Mouse (Mus musculus) skeletal muscle tissue, adult 2 months (tissue): ENCODE data around the gene Ccnb2.

ENCODE experiments used
- DNase-seq: peaks from one replicate; pipeline ENCODE4 v3.0.0-alpha.2; 2012; ENCODE audit warnings: low read depth, low spot score

Ccnb2 gene

DNA sequence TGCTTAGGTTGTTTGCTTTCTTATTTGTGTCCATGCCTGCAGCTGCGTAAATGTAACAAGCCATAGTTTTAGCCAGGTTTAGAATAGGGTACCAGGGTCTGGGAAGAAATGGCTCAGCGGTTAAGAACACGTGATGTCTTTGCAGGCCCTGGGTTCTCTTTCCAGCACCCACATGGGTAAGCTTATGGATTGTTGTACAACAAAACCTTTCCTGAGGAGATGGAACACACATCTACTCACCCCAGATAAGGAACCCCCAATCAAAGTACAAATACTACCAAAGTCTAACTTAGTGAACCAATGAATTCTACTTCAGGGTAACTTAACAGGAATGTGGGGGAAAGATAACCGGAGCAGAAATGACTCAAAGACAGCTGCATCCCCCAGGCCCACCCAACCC lies 36.9 kb downstream of the Ccnb2 start:
- DNase-seq = no peak

GRCm38 (mm10) chr9:70383750-70384149 lies 37.6 kb downstream of the Ccnb2 start:
- DNase-seq = no peak

GRCm38 (mm10) chr9:70382091-70382490 lies 39.3 kb downstream of the Ccnb2 start:
- peak; percentile 38 for DNase-seq

GRCm38 (mm10) chr9:70379502-70380467 lies 41.6 kb downstream of the Ccnb2 start:
- no peak for DNase-seq

DNA sequence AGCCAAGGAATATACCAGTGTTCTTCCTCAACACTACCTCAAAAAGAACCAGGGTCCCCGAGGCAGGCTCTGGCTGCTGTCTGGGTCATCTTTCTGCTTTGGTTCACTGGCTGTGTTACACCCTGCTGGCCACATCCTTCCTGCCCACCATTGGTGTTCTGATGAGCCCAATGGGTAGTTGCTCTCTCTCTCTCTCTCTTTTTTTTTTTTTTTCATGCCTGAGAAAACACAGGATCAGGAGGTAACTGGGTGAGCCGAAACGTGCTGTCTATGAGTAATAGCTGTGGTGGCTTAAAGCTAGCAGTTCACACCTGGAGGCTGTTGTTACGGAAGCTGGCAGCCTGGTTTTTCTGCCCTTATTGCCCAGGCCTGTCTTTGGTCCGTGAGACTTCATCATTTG lies 49.7 kb downstream of the Ccnb2 start:
- DNase-seq = no peak

DNA sequence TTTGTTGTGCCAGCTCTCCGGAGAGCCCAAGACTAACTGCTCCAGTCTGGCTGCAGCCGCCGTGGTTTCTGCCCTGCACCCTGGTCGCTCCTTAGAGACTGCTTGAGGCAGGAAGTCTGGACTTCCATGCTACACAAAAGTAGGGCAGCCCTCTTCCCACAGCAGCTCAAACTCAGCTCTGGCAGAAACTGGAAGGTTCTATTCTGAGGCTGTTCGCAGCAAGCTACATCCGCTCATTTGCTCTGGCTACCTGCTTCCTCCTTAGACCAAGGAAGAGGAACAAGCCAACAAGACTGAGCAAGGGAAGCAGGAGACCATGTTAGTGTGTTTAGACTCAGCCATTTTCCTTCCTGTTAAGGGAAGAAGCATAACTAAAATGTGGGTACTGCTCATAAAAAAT lies 54.4 kb downstream of the Ccnb2 start:
- no peak for DNase-seq

GRCm38 (mm10) chr9:70365915-70366314 lies 55.4 kb downstream of the Ccnb2 start:
- DNase-seq = no peak

DNA sequence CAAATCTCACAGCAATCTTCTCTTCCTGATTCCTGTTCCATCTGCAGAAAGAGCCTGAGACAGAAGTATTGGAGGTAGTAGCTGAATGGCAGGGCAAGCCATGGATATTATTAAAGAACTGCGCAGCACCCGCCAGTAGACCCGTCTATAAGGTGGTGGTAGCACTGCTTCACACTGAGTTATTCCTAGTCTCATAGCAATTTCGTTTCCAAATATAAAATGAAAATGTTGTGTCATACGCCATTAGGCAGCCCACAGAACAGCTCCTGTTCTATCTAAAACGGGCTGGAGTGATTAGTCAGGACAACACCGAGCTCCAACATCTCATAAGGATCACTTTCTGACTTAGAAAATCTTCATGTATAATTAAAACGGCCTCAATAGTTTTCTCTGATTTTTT lies 56.6 kb downstream of the Ccnb2 start:
- no peak for DNase-seq

DNA sequence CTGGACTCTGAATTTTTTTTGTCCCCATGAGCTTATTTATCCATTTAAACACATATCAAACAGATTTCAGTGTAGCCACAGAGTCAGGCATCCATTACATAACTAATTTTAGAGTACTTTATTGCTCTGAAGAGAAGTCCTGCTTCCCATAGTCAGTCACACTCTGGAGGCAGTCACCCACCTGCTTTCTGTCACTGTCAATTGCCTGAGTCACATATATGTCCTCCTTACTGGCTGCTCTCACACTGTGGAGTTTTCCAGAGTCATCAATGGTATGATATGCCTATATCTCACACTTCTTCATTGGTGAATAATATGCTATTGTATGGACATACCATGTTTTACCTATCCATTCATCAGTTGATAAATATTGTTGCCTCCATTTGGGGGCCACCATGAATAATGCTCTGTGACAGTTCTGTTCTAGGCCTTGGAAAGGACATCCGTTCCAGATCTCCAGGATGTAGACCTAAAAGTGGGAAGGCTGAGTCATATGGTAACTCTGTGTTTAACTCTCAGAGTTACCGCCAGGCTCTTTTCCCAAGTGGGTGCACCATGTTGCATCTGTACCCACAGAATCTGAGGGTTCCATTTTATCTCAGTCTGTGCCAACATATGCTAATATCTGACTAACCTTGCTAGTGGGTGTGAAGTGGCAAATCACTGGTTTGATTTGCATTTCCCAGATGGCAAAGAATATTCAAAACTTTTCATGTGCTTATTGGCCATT lies 61.8 kb downstream of the Ccnb2 start:
- DNase-seq = no peak
